Mouse (Mus musculus) G1E (cell line): ENCODE data around the gene Ly6g6c. TPM values are rescaled to one million over a fixed set of nuclear protein-coding genes. Genes with fewer than 3 reads are reported as not detected.

Experiments
- ATAC-seq: 2 replicates; pipeline ENCODE4 v1.8.0; 2016; ENCODE audit warnings: mild to moderate bottlenecking; ENCODE audit not compliant: insufficient number of reproducible peaks, poor library complexity, low FRiP score, severe bottlenecking; ENCODE audit errors: extremely low read depth
- DNase-seq: peaks from one replicate; pipeline ENCODE4 v3.0.0; 2012; ENCODE audit warnings: low spot score
- H3K27me3 ChIP-seq: 2 replicates; pipeline ENCODE4 v1.6.1; 2012; ENCODE audit warnings: mild to moderate bottlenecking, low read length, inconsistent platforms; ENCODE audit not compliant: insufficient read depth
- H3K36me3 ChIP-seq: replicated peaks from 2 replicates; pipeline ENCODE3; 2012; ENCODE audit warnings: mild to moderate bottlenecking, inconsistent platforms
- H3K4me1 ChIP-seq: 2 replicates; pipeline ENCODE4 v1.6.1; 2012; ENCODE audit warnings: low read depth, low read length, inconsistent platforms, mixed read lengths; ENCODE audit not compliant: insufficient read depth
- H3K4me3 ChIP-seq: 2 replicates; pipeline ENCODE4 v1.5.1; 2012; ENCODE audit warnings: low read depth, mild to moderate bottlenecking, inconsistent platforms, low read length, moderate library complexity, mixed read lengths
- H3K9me3 ChIP-seq: replicated peaks from 2 replicates; pipeline ENCODE4 v1.6.1; 2012; ENCODE audit warnings: inconsistent platforms
- CTCF ChIP-seq: IDR thresholded peaks from 2 replicates; pipeline ENCODE4 v1.5.1; 2012; ENCODE audit warnings: low read depth, low read length, inconsistent platforms, mixed read lengths
- GATA1 ChIP-seq: IDR thresholded peaks from 2 replicates; pipeline ENCODE4 v1.6.1; 2012; ENCODE audit warnings: borderline replicate concordance, low read length, inconsistent platforms, mixed read lengths
- GATA2 ChIP-seq: IDR thresholded peaks from 2 replicates; pipeline ENCODE4 v1.6.1; 2012; ENCODE audit warnings: low read depth, low read length, inconsistent platforms, borderline replicate concordance
- POLR2AphosphoS5 ChIP-seq: IDR thresholded peaks from 2 replicates; pipeline ENCODE4 v1.6.1; 2012; ENCODE audit warnings: low read depth, low read length, inconsistent platforms; ENCODE audit not compliant: insufficient replicate concordance
- TAL1 ChIP-seq: conservative IDR thresholded peaks from 2 replicates; pipeline ENCODE4 v1.6.1; 2012; ENCODE audit warnings: low read depth, low read length, inconsistent platforms, mixed read lengths
- polyA plus RNA-seq: library from polyadenylated mRNA; stranded (reverse); fragments of >175 nt; gene quantifications from 2 replicates; pipeline ENCODE4 v1.2.3, GENCODE M21; 2012
- total RNA-seq, 2 experiments: library from RNA; stranded (forward) in 1 of 2; stranded (reverse) in 1 of 2; fragments of 200-1000 nt in 1 of 2; fragments of >200 nt in 1 of 2; fragmentation: Nextera tagmentation in 1 of 2; gene quantifications; 2 replicates each; pipeline ENCODE4 v1.2.3; 2014 to 2017

Gene Ly6g6c
- not detected in 2 replicates for total RNA-seq (2014; fragmentation: Nextera tagmentation)
- total RNA-seq (2017) = 0.16 TPM in 1 of 2 replicates, not detected in the other
- not detected in 2 replicates for polyA plus RNA-seq

- TF ChIP-seq CTCF (no peak), GATA1 (no peak), POLR2AphosphoS5 (no peak), GATA2 (no peak), TAL1 (no peak)
- peak within 1 kb of the TSS; percentile 49; the same call in 1 of the 2 replicates for H3K4me3 ChIP-seq
These were observed at the start of gene Ly6g6c for GRCm38 (mm10) chr17:35064951-35065947. Gene Ly6g6c, plus strand, starts transcription at chr17:35065388.

GRCm38 (mm10) chr17:35016376-35016775 is 48.8 kb upstream of the Ly6g6c start, which contains the start of gene Vwa7:
Gene Vwa7, plus strand, starts transcription at chr17:35016579.
- H3K27me3 ChIP-seq = no peaks in the 10 kb centered on the region; the same call in 1 of the 2 replicates
- TF ChIP-seq GATA2 = no peak
- TF ChIP-seq CTCF = no peak
- TF ChIP-seq POLR2AphosphoS5 = no peak
- no peak for TF ChIP-seq TAL1
- TF ChIP-seq GATA1 = no peak
- DNase-seq (peak; percentile 28), ATAC-seq (no peak)
- H3K4me3 ChIP-seq = peak within 1 kb of the TSS; percentile 49; the same call in 1 of the 2 replicates
- H3K4me1 ChIP-seq = peaks cover 94% of the 10 kb centered on the region
- H3K9me3 ChIP-seq = no peaks in the 10 kb centered on the region
- H3K36me3 ChIP-seq = peaks cover 84% of the 10 kb centered on the region

More at GRCm38 (mm10) chr17:35064951-35065947, at the start of gene Ly6g6c:
- no peak for ATAC-seq
- no peaks in the 10 kb centered on the region for H3K9me3 ChIP-seq
- H3K27me3 ChIP-seq = peaks cover 52% of the 10 kb centered on the region
- peaks cover 44% of the 10 kb centered on the region for H3K4me1 ChIP-seq
- peaks cover 33% of the 10 kb centered on the region for H3K36me3 ChIP-seq
- DNase-seq = no peak

GRCm38 (mm10) chr17:35016791-35017705 is 48.1 kb upstream of the Ly6g6c start:
- Histone ChIP-seq H3K4me1 (peaks cover 94% of the 10 kb centered on the region), H3K4me3 (peak overlapping the region; percentile 14; the same call in 1 of the 2 replicates), H3K9me3 (no peaks in the 10 kb centered on the region), H3K27me3 (no peaks in the 10 kb centered on the region; the same call in 1 of the 2 replicates), H3K36me3 (peaks cover 77% of the 10 kb centered on the region)
- DNase-seq (no peak), ATAC-seq (no peak)
- TF ChIP-seq GATA1 = no peak
- TF ChIP-seq GATA2 = no peak
- TF ChIP-seq POLR2AphosphoS5 = peak; percentile 20; the same call in 1 of the 2 replicates

- H3K4me3 ChIP-seq = no peak overlapping the region
- DNase-seq (no peak), ATAC-seq (no peak)
- H3K36me3 ChIP-seq = peaks cover 72% of the 10 kb centered on the region
- no peaks in the 10 kb centered on the region for H3K9me3 ChIP-seq
- H3K27me3 ChIP-seq = no peaks in the 10 kb centered on the region; the same call in 1 of the 2 replicates
- 0 out of 2 replicates have a peak, but pooled peaks have one; percentile 1 for TF ChIP-seq POLR2AphosphoS5
- no peak for TF ChIP-seq GATA2
- no peak for TF ChIP-seq GATA1
- peaks cover 94% of the 10 kb centered on the region for H3K4me1 ChIP-seq
These were observed 47.5 kb upstream of the Ly6g6c start for GRCm38 (mm10) chr17:35017706-35018030.

GRCm38 (mm10) chr17:35018171-35018570 is 47.0 kb upstream of the Ly6g6c start:
- Histone ChIP-seq H3K9me3 (no peaks in the 10 kb centered on the region), H3K27me3 (no peaks in the 10 kb centered on the region; the same call in 1 of the 2 replicates), H3K36me3 (peaks cover 70% of the 10 kb centered on the region), H3K4me1 (peaks cover 94% of the 10 kb centered on the region), H3K4me3 (no peak overlapping the region)
- DNase-seq (no peak), ATAC-seq (no peak)
- TF ChIP-seq GATA2 = no peak
- TF ChIP-seq TAL1 = no peak
- TF ChIP-seq CTCF = no peak

- ATAC-seq = no peak
- H3K4me3 ChIP-seq = no peak overlapping the region
- no peak for DNase-seq
- peaks cover 70% of the 10 kb centered on the region for H3K36me3 ChIP-seq
- no peaks in the 10 kb centered on the region; the same call in 1 of the 2 replicates for H3K27me3 ChIP-seq
- TF ChIP-seq GATA2 = no peak
- no peak for TF ChIP-seq CTCF
- no peak for TF ChIP-seq POLR2AphosphoS5
- no peak for TF ChIP-seq TAL1
- no peak for TF ChIP-seq GATA1
- H3K4me1 ChIP-seq = peaks cover 94% of the 10 kb centered on the region
- H3K9me3 ChIP-seq = no peaks in the 10 kb centered on the region
These were observed 45.3 kb upstream of the Ly6g6c start for GRCm38 (mm10) chr17:35019894-35020293.
